Mouse (Mus musculus): Measurements from ENCODE around the gene Pmp22.

Gene Pmp22

GRCm38 (mm10) chr11:63162806-63163205 is 34.0 kb downstream of the Pmp22 start:
- DNase-seq (ENCODE audit: low read depth, low spot score) = no peak

GRCm38 (mm10) chr11:63163550-63163949 is 34.8 kb downstream of the Pmp22 start:
- DNase-seq (ENCODE audit: low read depth, low spot score) = no peak

- DNase-seq (ENCODE audit: low read depth, low spot score) = no peak
Measured at GRCm38 (mm10) chr11:63163986-63164682, 35.4 kb downstream of the Pmp22 start.

GRCm38 (mm10) chr11:63164756-63165484 is 36.1 kb downstream of the Pmp22 start:
- DNase-seq (ENCODE audit: low read depth, low spot score) = no peak

GRCm38 (mm10) chr11:63167826-63168225 is 39.0 kb downstream of the Pmp22 start:
- DNase-seq (ENCODE audit: low read depth, low spot score) = no peak

- no peak for DNase-seq (ENCODE audit: low read depth, low spot score)
Measured at GRCm38 (mm10) chr11:63168551-63169258, 39.9 kb downstream of the Pmp22 start.

GRCm38 (mm10) chr11:63171977-63172376 is 43.2 kb downstream of the Pmp22 start:
- no peak for DNase-seq (ENCODE audit: low read depth, low spot score)

GRCm38 (mm10) chr11:63173604-63174003 is 44.8 kb downstream of the Pmp22 start:
- peak; percentile 54 for DNase-seq (ENCODE audit: low read depth, low spot score)

GRCm38 (mm10) chr11:63175302-63175701 is 46.5 kb downstream of the Pmp22 start:
- DNase-seq (ENCODE audit: low read depth, low spot score) = no peak

GRCm38 (mm10) chr11:63176416-63176815 is 47.6 kb downstream of the Pmp22 start:
- no peak for DNase-seq (ENCODE audit: low read depth, low spot score)

GRCm38 (mm10) chr11:63180262-63181101 is 51.7 kb downstream of the Pmp22 start:
- no peak for DNase-seq (ENCODE audit: low read depth, low spot score)

- DNase-seq (ENCODE audit: low read depth, low spot score) = no peak
Measured at GRCm38 (mm10) chr11:63188803-63189202, 60.0 kb downstream of the Pmp22 start.

GRCm38 (mm10) chr11:63198070-63198469 is 69.3 kb downstream of the Pmp22 start:
- no peak for DNase-seq (ENCODE audit: low read depth, low spot score)

- no peak for DNase-seq (ENCODE audit: low read depth, low spot score)
Measured at GRCm38 (mm10) chr11:63201989-63202535, 73.3 kb downstream of the Pmp22 start.
